Mouse (Mus musculus): ENCODE results near the gene Spred2. TPM values are rescaled to one million over a fixed set of nuclear protein-coding genes. Genes with fewer than 3 reads are reported as not detected.

Spred2 gene
- polyA plus RNA-seq (2015; fragmentation: Nextera tagmentation; extraction: Ambion mirVana): 6.0 and 6.1 TPM in 2 replicates

DNA sequence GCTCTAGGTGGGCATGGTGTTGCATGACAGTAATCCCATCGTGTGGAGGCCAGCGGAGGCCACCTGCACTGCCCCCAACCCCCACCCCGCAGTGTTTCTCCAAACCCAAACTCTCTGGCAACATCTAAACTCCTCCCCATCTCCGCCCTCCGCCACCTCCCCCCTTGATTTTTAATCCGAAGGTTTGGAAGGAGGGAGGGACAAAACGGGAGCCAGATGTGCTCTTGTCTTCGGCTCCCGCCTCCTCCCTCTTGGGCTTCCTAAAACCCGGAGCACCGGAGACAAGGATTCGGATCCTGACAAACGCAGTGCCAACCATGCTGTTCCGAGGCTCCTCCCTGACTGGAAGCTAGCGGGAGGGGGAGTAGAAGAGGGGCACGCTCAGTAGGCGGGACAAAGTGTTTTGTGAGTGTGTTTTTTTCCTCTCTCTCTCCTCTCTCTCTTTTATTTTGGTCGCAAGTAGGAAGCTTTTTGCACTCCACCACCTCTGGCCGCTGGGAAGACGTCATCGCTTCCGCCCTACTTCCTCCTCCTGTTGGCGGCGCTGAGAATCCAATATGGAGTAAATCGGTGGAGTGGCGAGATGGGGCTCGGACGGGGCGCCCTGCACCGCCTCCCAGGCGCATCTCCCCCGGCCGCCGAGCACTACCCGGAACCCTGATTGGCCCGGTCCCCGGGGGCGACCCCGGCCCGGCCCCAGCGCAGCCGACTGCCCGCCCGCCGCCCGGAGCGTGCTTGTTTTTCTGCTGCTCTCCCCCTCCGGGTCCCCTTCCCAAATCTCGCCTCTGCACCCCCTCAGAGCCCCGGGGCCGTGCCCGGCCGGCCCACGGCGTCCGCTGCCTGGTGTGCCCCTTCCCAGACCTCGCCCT is at the start of gene Spred2:
Gene Spred2 (plus strand): TSS at position 488 of the 869 bp plus-strand sequence.
- peak within 1 kb of the TSS; percentile 93 for H3K4me3 ChIP-seq
- WGBS: under 1% methylated on average over 56 of the region's 57 CpGs
- no peaks in the 10 kb centered on the region for H3K27me3 ChIP-seq
- H3K9ac ChIP-seq: peak within 1 kb of the TSS; percentile 94
- no peaks in the 10 kb centered on the region for H3K36me3 ChIP-seq
- H3K9me3 ChIP-seq: no peaks in the 10 kb centered on the region
- peak; percentile 48 for ATAC-seq (ENCODE audit: low FRiP score)
- peak within 1 kb of the TSS; percentile 65 for H3K4me2 ChIP-seq
- H3K27ac ChIP-seq: peak within 1 kb of the TSS; percentile 97
- peaks cover 26% of the 10 kb centered on the region for H3K4me1 ChIP-seq (replicated peaks)

GRCm38 (mm10) chr11:19875551-19875950 is 48.6 kb upstream of the Spred2 start:
- Histone ChIP-seq H3K4me1 (replicated peaks) (no peaks in the 10 kb centered on the region), H3K9me3 (no peaks in the 10 kb centered on the region), H3K27ac (no peak overlapping the region), H3K4me2 (0 out of 2 replicates have a peak overlapping the region, but pooled peaks have one; percentile 10), H3K4me3 (no peak overlapping the region), H3K36me3 (no peaks in the 10 kb centered on the region), H3K27me3 (no peaks in the 10 kb centered on the region), H3K9ac (no peak overlapping the region)
- WGBS: 44% methylated on average over 12 of the region's 12 CpGs
- no peak for ATAC-seq (ENCODE audit: low FRiP score)

DNA sequence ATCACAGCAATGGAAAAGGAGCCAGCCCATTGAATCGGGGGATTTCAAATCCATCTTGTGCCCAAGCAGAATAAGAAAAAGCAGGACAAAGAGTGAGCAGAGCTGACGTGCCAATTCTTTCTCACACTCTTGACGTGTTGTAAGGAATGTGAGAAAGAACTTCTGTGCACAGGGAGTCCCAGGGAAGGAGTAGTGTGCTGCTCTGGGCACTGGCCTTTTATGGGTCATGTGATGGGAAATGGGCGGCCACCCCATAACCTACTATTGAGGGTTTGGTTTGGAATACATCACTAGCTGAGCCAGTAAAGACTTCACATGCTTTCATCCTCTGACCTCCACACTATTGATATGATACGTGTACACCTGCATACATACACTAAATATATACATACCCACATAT is 48.2 kb upstream of the Spred2 start:
- H3K4me1 ChIP-seq (replicated peaks): no peaks in the 10 kb centered on the region
- H3K27ac ChIP-seq: no peak overlapping the region
- no peak overlapping the region for H3K4me3 ChIP-seq
- no peaks in the 10 kb centered on the region for H3K36me3 ChIP-seq
- H3K9ac ChIP-seq: no peak overlapping the region
- ATAC-seq (ENCODE audit: low FRiP score): no peak
- H3K4me2 ChIP-seq: 0 out of 2 replicates have a peak overlapping the region, but pooled peaks have one; percentile 10
- H3K27me3 ChIP-seq: no peaks in the 10 kb centered on the region
- H3K9me3 ChIP-seq: no peaks in the 10 kb centered on the region
- WGBS: 54% methylated on average over 5 of the region's 5 CpGs

GRCm38 (mm10) chr11:19877239-19877915 is 46.8 kb upstream of the Spred2 start:
- no peak overlapping the region for H3K4me2 ChIP-seq
- no peak overlapping the region for H3K9ac ChIP-seq
- H3K4me1 ChIP-seq (replicated peaks): no peaks in the 10 kb centered on the region
- 39% methylated on average over 4 of the region's 4 CpGs for WGBS
- H3K9me3 ChIP-seq: no peaks in the 10 kb centered on the region
- H3K36me3 ChIP-seq: no peaks in the 10 kb centered on the region
- no peak overlapping the region for H3K27ac ChIP-seq
- no peaks in the 10 kb centered on the region for H3K27me3 ChIP-seq
- no peak for ATAC-seq (ENCODE audit: low FRiP score)
- no peak overlapping the region for H3K4me3 ChIP-seq

DNA sequence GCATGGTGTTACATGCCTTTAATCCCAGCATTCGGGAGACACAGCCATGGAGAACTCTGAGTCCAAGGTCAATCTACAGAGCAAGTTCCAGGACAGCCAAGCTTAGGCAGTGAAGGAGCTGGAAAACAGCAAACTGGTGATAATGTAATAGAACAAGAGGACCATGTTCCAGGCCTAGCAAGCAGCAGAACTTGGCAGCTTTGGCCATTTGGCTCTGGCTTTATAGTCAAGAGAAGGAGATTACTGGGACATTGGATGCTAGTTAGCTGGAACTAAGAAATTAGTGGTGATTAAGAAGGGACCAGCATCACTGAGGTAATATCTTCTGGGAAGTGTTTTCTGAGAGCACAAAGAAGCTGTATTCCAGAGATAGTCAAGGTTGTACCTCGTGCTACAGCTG is 42.8 kb upstream of the Spred2 start:
- H3K36me3 ChIP-seq: no peaks in the 10 kb centered on the region
- no peak overlapping the region for H3K4me3 ChIP-seq
- no peak overlapping the region for H3K27ac ChIP-seq
- H3K27me3 ChIP-seq: no peaks in the 10 kb centered on the region
- H3K9me3 ChIP-seq: no peaks in the 10 kb centered on the region
- no peak for ATAC-seq (ENCODE audit: low FRiP score)
- no peaks in the 10 kb centered on the region for H3K4me1 ChIP-seq (replicated peaks)
- 86% methylated on average over 2 of the region's 2 CpGs for WGBS
- H3K4me2 ChIP-seq: no peak overlapping the region
- H3K9ac ChIP-seq: no peak overlapping the region

- H3K9me3 ChIP-seq: no peaks in the 10 kb centered on the region
- H3K4me3 ChIP-seq: no peak overlapping the region
- 65% methylated on average over 6 of the region's 6 CpGs for WGBS
- H3K4me1 ChIP-seq (replicated peaks): no peaks in the 10 kb centered on the region
- ATAC-seq (ENCODE audit: low FRiP score): no peak
- no peaks in the 10 kb centered on the region for H3K36me3 ChIP-seq
- H3K9ac ChIP-seq: no peak overlapping the region
- no peaks in the 10 kb centered on the region for H3K27me3 ChIP-seq
- no peak overlapping the region for H3K27ac ChIP-seq
- H3K4me2 ChIP-seq: no peak overlapping the region
Observed at GRCm38 (mm10) chr11:19890700-19891406, 33.3 kb upstream of the Spred2 start.

DNA sequence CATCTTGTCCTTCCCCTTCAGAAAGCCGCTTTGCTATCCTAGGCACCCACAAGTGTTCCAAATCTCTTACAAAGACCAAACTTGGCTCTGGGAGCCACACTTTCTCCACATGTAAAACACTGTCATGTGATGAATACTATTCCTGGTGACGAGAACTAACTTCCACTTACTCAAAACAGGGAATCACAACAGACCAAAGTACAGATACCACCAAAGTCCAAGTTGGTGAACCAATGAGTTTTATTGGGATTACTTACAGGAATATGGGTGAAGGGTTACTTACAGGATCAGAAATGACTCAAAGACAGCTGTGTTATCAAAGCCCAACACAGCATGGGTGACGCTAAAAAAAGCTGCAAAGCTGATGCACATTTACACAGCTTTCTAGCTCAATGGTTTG is 30.9 kb upstream of the Spred2 start:
- H3K9ac ChIP-seq: no peak overlapping the region
- no peaks in the 10 kb centered on the region for H3K9me3 ChIP-seq
- no peak for ATAC-seq (ENCODE audit: low FRiP score)
- H3K4me3 ChIP-seq: no peak overlapping the region
- H3K36me3 ChIP-seq: no peaks in the 10 kb centered on the region
- no peaks in the 10 kb centered on the region for H3K4me1 ChIP-seq (replicated peaks)
- WGBS: 88% methylated on average over 3 of the region's 3 CpGs
- no peak overlapping the region for H3K27ac ChIP-seq
- no peak overlapping the region for H3K4me2 ChIP-seq
- H3K27me3 ChIP-seq: no peaks in the 10 kb centered on the region

DNA sequence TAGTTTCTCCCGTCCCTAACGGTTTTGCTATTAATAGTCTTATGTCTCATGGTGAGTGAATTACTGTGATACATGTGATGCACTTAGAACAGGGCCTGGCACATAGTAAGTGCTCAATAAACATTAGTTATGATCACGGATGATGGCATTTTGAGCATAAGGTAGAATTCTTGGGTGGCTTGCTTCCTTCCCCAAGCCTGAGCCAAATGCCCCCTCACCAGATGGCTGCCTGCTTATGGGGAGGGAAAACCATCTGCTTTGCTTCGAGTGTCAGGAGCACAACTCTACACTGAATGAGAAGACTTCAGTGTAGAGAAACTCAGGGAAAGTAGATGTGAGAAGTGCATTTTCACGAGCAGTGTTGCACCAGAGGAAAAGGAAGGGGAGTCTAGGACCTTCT is 24.6 kb upstream of the Spred2 start:
- 87% methylated on average over 5 of the region's 5 CpGs for WGBS
- Histone ChIP-seq H3K36me3 (no peaks in the 10 kb centered on the region), H3K4me1 (replicated peaks) (no peaks in the 10 kb centered on the region), H3K9ac (no peak overlapping the region), H3K4me2 (no peak overlapping the region), H3K9me3 (peaks cover 7% of the 10 kb centered on the region), H3K27ac (no peak overlapping the region), H3K4me3 (no peak overlapping the region), H3K27me3 (no peaks in the 10 kb centered on the region)
- no peak for ATAC-seq (ENCODE audit: low FRiP score)

- 78% methylated on average over 4 of the region's 4 CpGs for WGBS
- no peak for ATAC-seq (ENCODE audit: low FRiP score)
Observed at GRCm38 (mm10) chr11:19900712-19901111, 23.5 kb upstream of the Spred2 start.

DNA sequence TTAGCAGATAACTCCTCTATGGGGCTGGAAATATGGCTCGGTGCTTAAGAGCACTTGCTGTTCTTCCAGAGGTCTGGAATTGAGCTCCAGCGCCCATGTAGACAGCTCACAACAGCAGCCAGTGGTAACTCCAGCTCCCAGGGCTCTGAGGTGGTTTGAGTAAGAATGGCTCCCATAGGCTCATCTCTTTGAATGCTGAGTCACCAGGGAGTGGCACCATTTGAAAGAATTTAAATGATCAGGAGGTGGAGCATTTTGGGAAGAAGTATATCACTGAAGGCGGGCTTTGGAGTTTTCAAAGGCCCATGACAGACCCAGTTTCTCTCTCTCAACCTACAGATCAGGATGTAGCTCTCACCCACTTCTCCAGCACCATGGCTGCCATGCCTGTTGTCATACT is 13.0 kb upstream of the Spred2 start:
- Histone ChIP-seq H3K27ac (no peak overlapping the region), H3K4me3 (no peak overlapping the region), H3K4me2 (no peak overlapping the region), H3K4me1 (replicated peaks) (no peaks in the 10 kb centered on the region), H3K9me3 (peaks cover 25% of the 10 kb centered on the region), H3K9ac (no peak overlapping the region), H3K36me3 (no peaks in the 10 kb centered on the region), H3K27me3 (no peaks in the 10 kb centered on the region)
- WGBS: 89% methylated on average over 3 of the region's 3 CpGs
- no peak for ATAC-seq (ENCODE audit: low FRiP score)

More at GRCm38 (mm10) chr11:19900712-19901111, 23.5 kb upstream of the Spred2 start:
- Histone ChIP-seq H3K9me3 (peaks cover 18% of the 10 kb centered on the region), H3K4me1 (replicated peaks) (no peaks in the 10 kb centered on the region), H3K9ac (no peak overlapping the region), H3K27me3 (no peaks in the 10 kb centered on the region), H3K27ac (no peak overlapping the region), H3K4me3 (no peak overlapping the region), H3K4me2 (no peak overlapping the region), H3K36me3 (no peaks in the 10 kb centered on the region)

DNA sequence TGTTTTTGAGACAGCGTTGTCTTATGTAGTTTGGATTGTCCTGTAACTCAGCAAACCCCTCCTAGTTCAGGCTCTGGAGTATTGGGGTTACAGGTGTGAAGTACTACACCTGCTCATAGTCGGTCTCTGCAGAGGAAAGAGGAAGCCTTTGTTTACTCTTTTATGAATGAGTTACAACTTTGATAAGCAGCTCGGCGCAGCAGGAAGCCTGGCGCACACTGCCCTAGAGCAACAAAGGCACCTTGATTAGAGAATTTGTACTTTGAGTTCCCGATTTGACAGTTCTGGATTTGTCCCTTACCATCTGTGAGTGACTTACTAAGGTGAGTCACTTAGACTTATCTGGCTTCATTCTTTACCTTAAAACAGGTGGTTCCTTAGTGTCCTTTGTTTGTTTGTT is 12.0 kb upstream of the Spred2 start:
- Histone ChIP-seq H3K36me3 (no peaks in the 10 kb centered on the region), H3K4me3 (no peak overlapping the region), H3K9ac (no peak overlapping the region), H3K27ac (no peak overlapping the region), H3K27me3 (0 out of 2 replicates have a peak, but pooled peaks cover 4% of the 10 kb centered on the region), H3K4me1 (replicated peaks) (no peaks in the 10 kb centered on the region), H3K9me3 (peaks cover 15% of the 10 kb centered on the region), H3K4me2 (no peak overlapping the region)
- no peak for ATAC-seq (ENCODE audit: low FRiP score)
- 92% methylated on average over 6 of the region's 6 CpGs for WGBS

DNA sequence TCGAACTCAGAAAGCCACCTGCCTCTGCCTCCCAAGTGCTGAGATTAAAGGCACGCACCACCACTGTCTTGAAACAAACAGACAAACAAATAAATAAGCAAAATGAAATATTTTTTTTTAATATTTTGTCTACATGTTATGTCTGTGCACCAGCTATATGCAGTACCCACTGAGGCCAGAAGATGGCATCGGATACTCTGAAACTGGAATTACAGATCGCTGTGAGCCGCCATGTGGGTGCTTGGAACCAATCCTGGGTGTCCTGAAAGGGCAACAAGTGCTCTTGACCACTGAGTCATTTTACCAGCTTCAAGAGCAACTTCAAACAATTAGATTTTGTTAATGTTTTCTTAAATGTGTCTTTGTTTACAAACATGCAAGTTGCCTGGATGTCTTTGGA is 11.5 kb upstream of the Spred2 start:
- H3K27me3 ChIP-seq: 0 out of 2 replicates have a peak, but pooled peaks cover 6% of the 10 kb centered on the region
- no peak overlapping the region for H3K9ac ChIP-seq
- no peaks in the 10 kb centered on the region for H3K36me3 ChIP-seq
- 94% methylated on average over 5 of the region's 5 CpGs for WGBS
- H3K4me3 ChIP-seq: no peak overlapping the region
- peaks cover 3% of the 10 kb centered on the region; the same call in 1 of the 2 replicates for H3K4me1 ChIP-seq (replicated peaks)
- no peak overlapping the region for H3K27ac ChIP-seq
- no peak for ATAC-seq (ENCODE audit: low FRiP score)
- H3K9me3 ChIP-seq: peaks cover 10% of the 10 kb centered on the region
- no peak overlapping the region for H3K4me2 ChIP-seq

All from hindbrain, embryonic 13.5 days (tissue).